Mouse (Mus musculus) ZHBTc4 (cell line): ENCODE data around the gene Pex26.

ENCODE experiments used
- DNase-seq: peaks from one replicate; pipeline ENCODE4 v3.0.0-alpha.2; 2011; ENCODE audit warnings: low read depth, low spot score

Gene Pex26

GRCm38 (mm10) chr6:121183414-121184173 lies at the start of gene Pex26:
Gene Pex26 (plus strand): TSS chr6:121183667.
- peak; percentile 93 for DNase-seq

- DNase-seq = peak; percentile 53
Observed at GRCm38 (mm10) chr6:121134249-121134648, 49.2 kb upstream of the Pex26 start.

GRCm38 (mm10) chr6:121134884-121135283 lies 48.6 kb upstream of the Pex26 start:
- no peak for DNase-seq

- DNase-seq = peak; percentile 89
Observed at GRCm38 (mm10) chr6:121137222-121137621, 46.2 kb upstream of the Pex26 start.

GRCm38 (mm10) chr6:121138338-121139040 lies 45.0 kb upstream of the Pex26 start:
- no peak for DNase-seq

GRCm38 (mm10) chr6:121139271-121139670 lies 44.2 kb upstream of the Pex26 start:
- DNase-seq = no peak

GRCm38 (mm10) chr6:121142298-121142697 lies 41.2 kb upstream of the Pex26 start:
- no peak for DNase-seq

GRCm38 (mm10) chr6:121143439-121143838 lies 40.0 kb upstream of the Pex26 start:
- no peak for DNase-seq

- no peak for DNase-seq
Observed at GRCm38 (mm10) chr6:121144066-121144465, 39.4 kb upstream of the Pex26 start.

- DNase-seq = no peak
Observed at GRCm38 (mm10) chr6:121145010-121145604, 38.4 kb upstream of the Pex26 start.

GRCm38 (mm10) chr6:121145906-121146305 lies 37.6 kb upstream of the Pex26 start:
- no peak for DNase-seq

GRCm38 (mm10) chr6:121146798-121147197 lies 36.7 kb upstream of the Pex26 start:
- DNase-seq = no peak

- no peak for DNase-seq
Observed at GRCm38 (mm10) chr6:121148360-121148759, 35.1 kb upstream of the Pex26 start.

- DNase-seq = no peak
Observed at GRCm38 (mm10) chr6:121149420-121149819, 34.0 kb upstream of the Pex26 start.

GRCm38 (mm10) chr6:121150126-121150525 lies 33.3 kb upstream of the Pex26 start:
- DNase-seq = peak; percentile 71

GRCm38 (mm10) chr6:121151732-121152131 lies 31.7 kb upstream of the Pex26 start:
- no peak for DNase-seq

GRCm38 (mm10) chr6:121153177-121153576 lies 30.3 kb upstream of the Pex26 start:
- no peak for DNase-seq

- DNase-seq = no peak
Observed at GRCm38 (mm10) chr6:121154451-121155300, 28.8 kb upstream of the Pex26 start.

- DNase-seq = no peak
Observed at GRCm38 (mm10) chr6:121156030-121156429, 27.4 kb upstream of the Pex26 start.

- no peak for DNase-seq
Observed at GRCm38 (mm10) chr6:121159616-121160015, 23.9 kb upstream of the Pex26 start.

- no peak for DNase-seq
Observed at GRCm38 (mm10) chr6:121160126-121160525, 23.3 kb upstream of the Pex26 start.

- no peak for DNase-seq
Observed at GRCm38 (mm10) chr6:121162616-121163015, 20.9 kb upstream of the Pex26 start.
